Mouse (Mus musculus) lung, postnatal 0 days (tissue): ENCODE results near the gene Rnh1.

ENCODE experiments used
- CTCF ChIP-seq: IDR thresholded peaks from 2 replicates; pipeline ENCODE4 v1.5.1; 2016; ENCODE audit warnings: antibody characterized with exemption, mild to moderate bottlenecking
- EP300 ChIP-seq: IDR thresholded peaks from 2 replicates; pipeline ENCODE4 v1.6.1; 2016; ENCODE audit warnings: antibody characterized with exemption, mild to moderate bottlenecking, control low read depth

- TF ChIP-seq CTCF (no peak), EP300 (peak; percentile 17; the same call in 1 of the 2 replicates)
Measured at GRCm38 (mm10) chr7:141169300-141169699, 3.4 kb downstream of the Rnh1 start.
